Mouse (Mus musculus) adrenal gland, postnatal 10 days (tissue): ENCODE measurements at regions not wholly inside any gene's neighbourhood (a gene's known extent, or its start where the extent isn't known, plus 50 kb on each side); places are given as distances from the start of the nearest gene placed in this dataset.
A peak's percentile ranks its signal among the peaks of the same experiment; 100 is the strongest.

Experiments
- DNase-seq: peaks from one replicate; pipeline ENCODE4 v3.0.0; 2021; ENCODE audit warnings: mixed read lengths

DNA sequence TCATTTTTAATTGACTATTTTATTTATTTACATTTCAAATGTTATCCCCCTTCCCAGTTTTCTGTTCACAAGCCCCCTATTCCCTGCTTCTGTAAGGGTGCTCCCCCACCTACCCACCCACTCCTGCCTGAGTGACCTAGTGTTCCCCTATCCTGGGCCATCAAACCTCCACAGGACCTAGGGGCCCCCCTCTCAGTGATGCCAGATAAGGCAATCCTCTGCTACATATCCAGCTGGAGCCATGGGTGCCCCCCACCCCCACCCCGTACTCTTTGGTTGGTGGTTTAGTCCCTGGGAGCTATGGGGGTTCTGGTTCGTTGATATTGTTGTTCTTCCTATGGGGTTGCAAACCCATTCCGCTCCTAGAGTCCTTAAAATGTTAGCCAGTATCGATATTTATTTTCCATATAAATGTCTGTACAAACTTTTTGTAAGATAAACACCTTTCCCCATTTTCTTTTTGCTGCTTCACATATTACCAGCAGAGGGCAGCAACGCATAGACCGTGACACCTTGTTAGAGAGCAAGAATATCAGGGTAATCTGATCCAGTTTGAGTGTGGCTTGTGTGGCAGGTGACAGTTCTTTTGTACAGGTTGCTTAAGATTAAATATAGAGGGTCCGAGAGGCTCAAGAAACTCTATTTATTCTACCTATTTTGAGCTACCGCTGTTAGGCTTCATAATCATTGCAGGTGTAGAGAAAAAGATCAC lies 177.2 kb upstream of the Scn7a start:
- peak; percentile 51 for DNase-seq

DNA sequence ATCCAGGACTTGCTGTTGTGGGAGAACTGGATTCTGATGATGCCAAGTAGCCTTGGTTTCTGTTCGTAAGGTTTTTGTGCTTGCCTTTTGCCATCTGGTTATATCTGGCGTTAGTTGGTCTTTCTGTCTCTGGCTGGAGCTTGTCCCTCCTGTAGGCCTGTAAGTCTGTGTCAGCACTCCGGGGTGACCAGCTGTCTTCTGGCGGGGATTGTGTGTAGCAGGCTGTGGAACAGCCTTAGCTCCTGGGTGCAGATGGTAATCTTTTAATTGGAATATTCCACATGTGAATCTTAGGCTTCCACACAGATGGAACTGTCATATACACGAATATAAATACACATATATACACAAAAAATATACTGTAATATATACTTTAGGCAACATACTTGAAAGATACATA lies 156.5 kb upstream of the Scn7a start:
- no peak for DNase-seq

DNA sequence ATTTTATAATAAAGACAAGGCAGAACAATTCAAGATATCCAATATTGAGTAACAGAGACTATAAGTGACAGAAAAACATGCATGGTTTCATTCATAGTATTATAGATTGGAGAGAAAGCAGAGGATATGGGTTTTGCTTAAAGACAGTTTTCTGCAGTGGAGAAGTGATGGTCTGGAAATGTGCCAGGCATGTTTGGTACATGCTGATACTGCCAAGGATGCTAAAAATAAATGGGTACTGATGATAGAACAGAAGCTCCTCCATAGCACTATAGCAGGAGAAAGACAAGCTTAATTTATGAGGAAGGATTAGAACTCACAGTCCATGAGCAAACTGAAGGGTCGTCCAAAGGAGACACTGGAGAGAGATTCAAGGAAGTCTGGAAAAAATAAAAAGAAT lies 113.3 kb upstream of the Scn7a start:
- DNase-seq: no peak

DNA sequence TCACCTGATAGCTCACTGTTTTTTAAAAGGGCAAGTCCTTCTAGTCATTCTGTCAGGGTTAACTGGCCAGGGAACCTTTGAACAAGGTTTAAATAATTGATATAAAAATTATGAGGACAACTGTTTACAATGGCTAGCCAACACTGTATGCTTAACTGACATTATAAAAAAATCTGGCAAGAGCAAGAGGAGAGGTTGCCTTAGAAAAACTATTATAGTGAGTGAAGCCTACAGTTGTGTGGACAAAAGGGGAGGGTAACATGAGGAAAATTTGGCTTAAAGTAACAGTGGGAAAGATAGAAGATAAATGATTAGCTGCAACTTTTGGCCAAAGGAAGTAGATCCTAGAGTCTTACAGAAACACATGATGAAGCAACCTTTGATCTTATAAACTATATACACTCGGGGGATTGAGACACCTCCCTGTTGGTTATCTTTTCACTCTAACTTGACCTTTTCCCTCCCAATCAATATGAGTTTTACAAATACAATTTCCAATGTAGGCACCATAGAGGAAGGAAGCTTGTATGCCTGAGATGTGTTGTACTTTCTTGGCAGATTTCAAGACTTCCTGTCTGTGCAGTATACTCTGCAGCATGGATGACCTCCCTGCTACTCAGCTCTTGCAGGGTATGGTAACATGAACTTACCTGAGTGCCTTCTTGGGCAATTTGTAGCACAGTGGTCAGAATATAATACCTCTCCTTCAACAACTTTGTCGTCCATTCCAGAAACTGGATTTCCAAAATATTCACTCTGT lies 82.9 kb upstream of the Scn7a start:
- no peak for DNase-seq
